Mouse (Mus musculus): ENCODE measurements at regions not wholly inside any gene's neighbourhood (a gene's known extent, or its start where the extent isn't known, plus 50 kb on each side); places are given as distances from the start of the nearest gene placed in this dataset.

DNA sequence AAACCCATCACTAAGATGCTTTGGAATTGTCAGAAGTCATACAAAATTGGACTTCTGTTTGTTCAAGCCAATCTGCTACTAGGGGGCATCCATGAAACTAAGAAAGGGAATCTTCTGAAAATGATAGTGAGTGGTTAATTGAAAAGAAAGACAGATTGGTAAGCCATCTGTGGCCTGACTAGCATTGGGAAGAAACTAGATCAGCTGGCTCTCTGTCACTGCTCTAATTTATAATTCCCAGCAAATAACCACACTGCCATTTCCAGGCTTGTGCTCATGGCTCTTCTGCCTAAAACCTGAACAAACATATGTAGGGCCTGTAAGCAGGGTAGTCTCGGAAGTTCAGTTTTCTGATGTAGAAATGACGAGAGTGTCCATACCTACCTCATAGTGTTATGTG is 569.8 kb downstream of the Pcdh19 start:
- no peak for DNase-seq

GRCm38 (mm10) chrX:133110173-133110572 is 578.6 kb downstream of the Pcdh19 start:
- no peak for DNase-seq

DNA sequence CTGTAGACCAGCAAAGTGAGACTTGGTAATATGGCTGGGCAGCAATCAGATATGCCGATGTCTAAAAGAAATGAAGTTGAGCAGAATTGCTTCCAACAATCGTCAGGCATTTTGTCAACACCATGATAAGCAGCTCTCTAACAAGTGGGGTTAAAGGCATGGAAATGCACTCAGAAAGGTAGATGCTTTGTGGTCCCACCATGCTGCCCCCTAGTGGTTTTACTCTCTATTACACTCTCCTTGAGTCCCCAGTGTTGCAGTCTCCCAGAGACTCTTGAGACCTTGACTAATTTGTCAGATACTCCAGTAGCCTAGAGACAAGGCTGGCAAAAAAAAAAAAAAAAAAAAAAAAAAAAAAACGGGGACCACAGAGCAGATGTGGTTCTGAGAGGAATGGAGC is 595.8 kb downstream of the Pcdh19 start:
- DNase-seq: no peak

- DNase-seq: peak; percentile 0
Measured at GRCm38 (mm10) chrX:133064116-133064515, 624.7 kb downstream of the Pcdh19 start.
